Mouse (Mus musculus) heart, embryonic 13.5 days (tissue): ENCODE measurements around the gene Mertk. TPM values are rescaled to one million over a fixed set of nuclear protein-coding genes. Genes with fewer than 3 reads are reported as not detected.

Source experiments
- ATAC-seq: fragments of 200-750 bp; cut with Nextera tagmentation; 2 replicates; pipeline ENCODE4 v1.8.0; 2017; ENCODE audit warnings: moderate TSS enrichment; ENCODE audit not compliant: insufficient number of reproducible peaks, low FRiP score, low TSS enrichment; ENCODE audit errors: extremely low read depth
- H3K27ac ChIP-seq: fragments of 300-500 bp; sonication (generic); replicated peaks from 2 replicates; pipeline ENCODE4 v1.5.1; 2015; ENCODE audit warnings: moderate library complexity, mild to moderate bottlenecking, inconsistent platforms
- H3K27me3 ChIP-seq: fragments of 300-500 bp; sonication (generic); replicated peaks from 2 replicates; pipeline ENCODE4 v1.6.1; 2015; ENCODE audit warnings: mild to moderate bottlenecking, inconsistent platforms
- H3K36me3 ChIP-seq: fragments of 300-500 bp; sonication (generic); 2 replicates; pipeline ENCODE4 v1.6.1; 2015; ENCODE audit warnings: mild to moderate bottlenecking, inconsistent platforms
- H3K4me1 ChIP-seq: fragments of 300-500 bp; sonication (generic); 2 replicates; pipeline ENCODE4 v1.6.1; 2015; ENCODE audit warnings: inconsistent platforms
- H3K4me2 ChIP-seq: fragments of 300-500 bp; sonication (generic); 2 replicates; pipeline ENCODE4 v1.6.1; 2015; ENCODE audit warnings: inconsistent platforms, mild to moderate bottlenecking, moderate library complexity
- H3K4me3 ChIP-seq: fragments of 300-500 bp; sonication (generic); 2 replicates; pipeline ENCODE4 v1.5.1; 2015; ENCODE audit warnings: moderate library complexity, mild to moderate bottlenecking, inconsistent platforms
- H3K9ac ChIP-seq: fragments of 300-500 bp; sonication (generic); 2 replicates; pipeline ENCODE4 v1.6.1; 2015; ENCODE audit warnings: inconsistent platforms, mild to moderate bottlenecking, moderate library complexity
- H3K9me3 ChIP-seq: fragments of 300-500 bp; sonication (generic); 2 replicates; pipeline ENCODE4 v1.6.1; 2016; ENCODE audit warnings: inconsistent platforms
- WGBS: fragments of 180-500 bp; shearing (Covaris S2); methylation state at CpG from one replicate; pipeline ENCODE4 v1.1.7; 2015; ENCODE audit warnings: mixed read lengths; 5-methylcytosine and 5-hydroxymethylcytosine counted together
- polyA plus RNA-seq: library from polyadenylated mRNA; unstranded; fragments of >200 nt; fragmentation: Nextera tagmentation; extraction: Ambion mirVana; gene quantifications from 2 replicates; pipeline ENCODE4 v1.2.1, GENCODE M21; 2015

Mertk gene
- polyA plus RNA-seq, 1 experiment from 2014 or later = 4.0 TPM

- Histone ChIP-seq H3K9me3 (no peaks in the 10 kb centered on the region), H3K36me3 (peaks cover 7% of the 10 kb centered on the region), H3K4me2 (peak overlapping the region; percentile 85), H3K27me3 (no peaks in the 10 kb centered on the region), H3K9ac (peak overlapping the region; percentile 88), H3K27ac (peak overlapping the region; percentile 93), H3K4me3 (peak overlapping the region; percentile 77), H3K4me1 (peaks cover 19% of the 10 kb centered on the region)
- no peak for ATAC-seq
- 21% methylated on average over 14 of the region's 14 CpGs for WGBS
Observed at GRCm38 (mm10) chr2:128818956-128819643, 120.3 kb downstream of the Mertk start.

GRCm38 (mm10) chr2:128820631-128821030 lies 121.9 kb downstream of the Mertk start:
- no peak overlapping the region for H3K9ac ChIP-seq
- peaks cover 15% of the 10 kb centered on the region for H3K4me1 ChIP-seq
- H3K4me2 ChIP-seq = no peak overlapping the region
- 81% methylated on average over 2 of the region's 2 CpGs for WGBS
- no peak for ATAC-seq
- no peaks in the 10 kb centered on the region for H3K27me3 ChIP-seq
- H3K36me3 ChIP-seq = peaks cover 17% of the 10 kb centered on the region
- H3K27ac ChIP-seq = no peak overlapping the region
- H3K4me3 ChIP-seq = no peak overlapping the region
- H3K9me3 ChIP-seq = no peaks in the 10 kb centered on the region

- Histone ChIP-seq H3K9me3 (no peaks in the 10 kb centered on the region), H3K9ac (no peak overlapping the region), H3K4me1 (peaks cover 11% of the 10 kb centered on the region), H3K27me3 (no peaks in the 10 kb centered on the region), H3K36me3 (peaks cover 48% of the 10 kb centered on the region), H3K27ac (no peak overlapping the region), H3K4me3 (no peak overlapping the region), H3K4me2 (no peak overlapping the region)
- 79% methylated on average over 5 of the region's 5 CpGs for WGBS
- no peak for ATAC-seq
Observed at GRCm38 (mm10) chr2:128823893-128824292, 125.1 kb downstream of the Mertk start.

- 90% methylated on average over 1 of the region's 1 CpGs for WGBS
Observed at GRCm38 (mm10) chr2:128827787-128828186, 129.0 kb downstream of the Mertk start.

DNA sequence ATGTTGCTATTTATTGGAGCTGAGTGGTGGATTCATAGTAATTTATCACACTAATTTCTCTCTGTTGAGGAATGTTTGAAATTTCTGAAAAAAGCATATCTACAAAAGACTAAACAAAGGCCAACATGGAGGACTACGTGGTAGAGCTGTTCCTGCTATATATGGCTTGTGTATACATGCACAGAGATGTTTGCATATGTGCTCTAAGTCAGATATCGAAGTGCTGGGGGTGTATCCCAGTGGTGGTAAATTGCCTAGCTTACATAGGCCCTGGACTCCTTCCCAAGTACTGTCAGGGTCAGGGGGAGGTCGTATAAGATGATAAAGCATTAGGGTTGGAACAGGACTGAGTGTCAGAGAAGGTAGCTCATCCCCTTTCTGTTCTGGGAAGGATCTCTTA lies 133.9 kb downstream of the Mertk start:
- ATAC-seq = no peak
- Histone ChIP-seq H3K27me3 (no peaks in the 10 kb centered on the region), H3K9ac (no peak overlapping the region), H3K36me3 (peaks cover 93% of the 10 kb centered on the region), H3K4me2 (no peak overlapping the region), H3K4me1 (no peaks in the 10 kb centered on the region), H3K27ac (no peak overlapping the region), H3K9me3 (no peaks in the 10 kb centered on the region), H3K4me3 (no peak overlapping the region)
- WGBS = 82% methylated on average over 3 of the region's 3 CpGs

More at GRCm38 (mm10) chr2:128827787-128828186, 129.0 kb downstream of the Mertk start:
- Histone ChIP-seq H3K4me1 (no peaks in the 10 kb centered on the region), H3K27ac (no peak overlapping the region), H3K9me3 (no peaks in the 10 kb centered on the region), H3K36me3 (peaks cover 82% of the 10 kb centered on the region), H3K4me3 (no peak overlapping the region), H3K9ac (no peak overlapping the region), H3K4me2 (no peak overlapping the region), H3K27me3 (no peaks in the 10 kb centered on the region)
- no peak for ATAC-seq

DNA sequence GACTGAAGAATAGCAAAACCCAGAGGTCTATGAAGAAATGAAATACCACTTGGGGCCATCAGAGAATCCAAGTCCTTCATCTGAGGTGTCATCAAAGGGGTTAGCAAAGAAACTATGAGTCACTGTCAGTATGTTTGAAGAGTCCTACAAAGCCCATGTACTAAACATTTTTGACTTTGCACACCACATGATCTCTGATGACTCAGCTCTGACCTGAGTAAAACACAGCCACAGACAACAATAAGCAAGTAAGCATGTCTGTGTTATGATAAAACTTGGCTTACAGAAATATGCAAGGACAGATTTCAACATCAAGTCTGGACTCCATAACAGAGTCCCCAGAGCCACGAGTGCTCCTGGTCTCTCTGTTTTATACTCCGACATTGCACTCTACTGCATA lies 134.3 kb downstream of the Mertk start:
- no peak overlapping the region for H3K9ac ChIP-seq
- no peaks in the 10 kb centered on the region for H3K27me3 ChIP-seq
- H3K27ac ChIP-seq = no peak overlapping the region
- no peaks in the 10 kb centered on the region for H3K9me3 ChIP-seq
- H3K4me1 ChIP-seq = no peaks in the 10 kb centered on the region
- ATAC-seq = no peak
- H3K36me3 ChIP-seq = peaks cover 93% of the 10 kb centered on the region
- H3K4me3 ChIP-seq = no peak overlapping the region
- no peak overlapping the region for H3K4me2 ChIP-seq
- WGBS = 87% methylated on average over 2 of the region's 2 CpGs

GRCm38 (mm10) chr2:128833435-128833834 lies 134.7 kb downstream of the Mertk start:
- Histone ChIP-seq H3K4me2 (no peak overlapping the region), H3K36me3 (peaks cover 91% of the 10 kb centered on the region), H3K4me3 (no peak overlapping the region), H3K27ac (no peak overlapping the region), H3K9ac (no peak overlapping the region), H3K4me1 (no peaks in the 10 kb centered on the region), H3K27me3 (no peaks in the 10 kb centered on the region), H3K9me3 (no peaks in the 10 kb centered on the region)
- WGBS = 83% methylated on average over 2 of the region's 2 CpGs
- no peak for ATAC-seq

- Histone ChIP-seq H3K4me2 (no peak overlapping the region), H3K9me3 (no peaks in the 10 kb centered on the region), H3K4me3 (no peak overlapping the region), H3K4me1 (no peaks in the 10 kb centered on the region), H3K9ac (no peak overlapping the region), H3K27ac (no peak overlapping the region), H3K36me3 (peaks cover 80% of the 10 kb centered on the region), H3K27me3 (no peaks in the 10 kb centered on the region)
- ATAC-seq = no peak
- WGBS = 84% methylated on average over 8 of the region's 8 CpGs
Observed at GRCm38 (mm10) chr2:128837531-128837930, 138.8 kb downstream of the Mertk start.

DNA sequence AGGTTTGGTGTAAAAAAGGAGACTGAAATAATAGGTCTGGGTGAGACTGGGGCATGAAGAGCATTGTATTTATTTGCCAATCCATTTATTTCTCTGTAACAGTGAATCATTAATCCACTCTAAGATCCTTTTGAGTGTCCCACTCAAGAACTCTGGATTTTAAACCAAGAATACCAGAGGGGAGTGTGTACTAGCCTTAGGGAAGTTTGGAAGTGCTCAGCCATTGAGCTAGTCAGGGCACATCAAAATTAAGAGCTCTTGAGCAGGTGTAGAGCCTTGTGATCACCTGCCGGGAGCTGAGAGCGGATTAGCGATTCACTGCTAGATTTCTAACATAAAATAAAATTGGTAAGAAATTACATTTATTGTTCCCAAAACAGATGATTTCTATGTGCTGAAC lies 139.9 kb downstream of the Mertk start:
- Histone ChIP-seq H3K4me3 (no peak overlapping the region), H3K4me1 (no peaks in the 10 kb centered on the region), H3K4me2 (no peak overlapping the region), H3K9me3 (no peaks in the 10 kb centered on the region), H3K27me3 (no peaks in the 10 kb centered on the region), H3K36me3 (peaks cover 80% of the 10 kb centered on the region), H3K27ac (no peak overlapping the region), H3K9ac (no peak overlapping the region)
- no peak for ATAC-seq
- WGBS = 92% methylated on average over 3 of the region's 3 CpGs

DNA sequence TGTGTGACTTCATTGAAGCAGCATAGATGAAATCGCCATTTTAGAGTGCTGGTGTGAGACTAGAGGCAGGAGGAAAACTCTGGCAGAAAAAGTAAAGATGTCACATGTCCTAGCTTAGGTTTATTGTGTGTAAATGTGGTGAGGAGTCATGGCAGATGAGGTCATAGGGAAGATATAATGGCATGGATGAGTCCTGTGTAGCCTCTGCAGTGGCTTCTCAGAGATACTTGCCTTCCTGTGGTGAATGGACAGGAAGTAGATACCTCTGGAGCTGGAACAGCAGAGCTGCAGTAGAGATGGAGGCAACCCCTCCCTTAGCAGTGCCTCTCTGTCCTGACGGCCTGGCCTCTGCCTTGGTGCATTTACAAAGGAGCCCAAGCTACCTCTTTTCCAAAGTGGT lies 140.7 kb downstream of the Mertk start:
- H3K27me3 ChIP-seq = no peaks in the 10 kb centered on the region
- 57% methylated on average over 2 of the region's 2 CpGs for WGBS
- no peak overlapping the region for H3K9ac ChIP-seq
- H3K36me3 ChIP-seq = peaks cover 78% of the 10 kb centered on the region
- H3K4me1 ChIP-seq = no peaks in the 10 kb centered on the region
- no peak for ATAC-seq
- H3K4me3 ChIP-seq = no peak overlapping the region
- no peak overlapping the region for H3K4me2 ChIP-seq
- H3K27ac ChIP-seq = no peak overlapping the region
- no peaks in the 10 kb centered on the region for H3K9me3 ChIP-seq

DNA sequence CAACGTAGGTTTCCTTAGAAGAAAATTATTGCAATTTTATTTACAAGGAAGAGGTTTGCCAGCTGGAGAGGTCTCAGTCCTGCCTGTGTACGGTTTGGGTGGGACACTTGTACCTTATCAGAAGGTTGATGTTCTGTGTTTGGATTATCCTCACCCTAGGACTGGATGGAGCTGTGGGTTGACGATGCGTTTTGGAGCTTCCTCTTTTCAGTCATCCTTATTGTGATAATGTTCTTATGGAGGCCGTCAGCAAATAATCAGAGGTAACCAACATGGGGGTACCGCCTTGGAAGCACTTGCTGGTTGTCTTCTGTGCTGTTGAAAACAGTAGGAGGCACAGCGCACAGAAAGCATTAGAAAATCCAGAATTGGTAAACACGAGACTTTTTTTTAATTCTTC lies 143.7 kb downstream of the Mertk start:
- Histone ChIP-seq H3K9me3 (no peaks in the 10 kb centered on the region), H3K9ac (no peak overlapping the region), H3K27ac (no peak overlapping the region), H3K4me1 (no peaks in the 10 kb centered on the region), H3K36me3 (peaks cover 78% of the 10 kb centered on the region), H3K4me2 (no peak overlapping the region), H3K4me3 (no peak overlapping the region), H3K27me3 (no peaks in the 10 kb centered on the region)
- 84% methylated on average over 8 of the region's 8 CpGs for WGBS
- ATAC-seq = no peak

DNA sequence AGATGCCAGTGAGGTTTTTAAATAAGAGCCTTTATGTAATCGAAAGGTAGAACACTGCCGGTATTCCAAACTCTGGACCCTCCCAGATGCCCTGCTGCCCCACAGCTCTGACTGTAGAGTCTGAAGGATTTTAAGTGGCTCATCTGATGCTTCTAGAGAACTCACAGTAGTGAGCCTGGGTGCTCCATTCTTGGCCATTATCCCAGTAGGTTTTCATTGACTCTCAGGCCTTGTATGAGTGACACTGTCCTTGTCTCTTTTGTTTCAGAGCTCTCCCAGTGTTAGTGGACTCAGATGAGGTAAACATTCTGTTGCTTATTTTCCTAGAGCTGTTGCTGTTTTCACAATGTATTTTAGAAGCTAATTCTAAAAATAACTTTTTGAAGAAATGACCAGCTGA lies 151.3 kb downstream of the Mertk start:
- Histone ChIP-seq H3K9me3 (no peaks in the 10 kb centered on the region), H3K4me3 (no peak overlapping the region), H3K4me2 (no peak overlapping the region), H3K27ac (peak overlapping the region; percentile 69), H3K36me3 (peaks cover 76% of the 10 kb centered on the region), H3K27me3 (no peaks in the 10 kb centered on the region), H3K9ac (no peak overlapping the region), H3K4me1 (peaks cover 25% of the 10 kb centered on the region)
- no peak for ATAC-seq
- WGBS = 66% methylated on average over 2 of the region's 2 CpGs
